Mouse (Mus musculus): Measurements from ENCODE around the gene Myl4. TPM values are rescaled to one million over a fixed set of nuclear protein-coding genes. Genes with fewer than 3 reads are reported as not detected.

The Myl4 gene
- polyA plus RNA-seq, 1 experiment from 2014 or later = 8.5 TPM

DNA sequence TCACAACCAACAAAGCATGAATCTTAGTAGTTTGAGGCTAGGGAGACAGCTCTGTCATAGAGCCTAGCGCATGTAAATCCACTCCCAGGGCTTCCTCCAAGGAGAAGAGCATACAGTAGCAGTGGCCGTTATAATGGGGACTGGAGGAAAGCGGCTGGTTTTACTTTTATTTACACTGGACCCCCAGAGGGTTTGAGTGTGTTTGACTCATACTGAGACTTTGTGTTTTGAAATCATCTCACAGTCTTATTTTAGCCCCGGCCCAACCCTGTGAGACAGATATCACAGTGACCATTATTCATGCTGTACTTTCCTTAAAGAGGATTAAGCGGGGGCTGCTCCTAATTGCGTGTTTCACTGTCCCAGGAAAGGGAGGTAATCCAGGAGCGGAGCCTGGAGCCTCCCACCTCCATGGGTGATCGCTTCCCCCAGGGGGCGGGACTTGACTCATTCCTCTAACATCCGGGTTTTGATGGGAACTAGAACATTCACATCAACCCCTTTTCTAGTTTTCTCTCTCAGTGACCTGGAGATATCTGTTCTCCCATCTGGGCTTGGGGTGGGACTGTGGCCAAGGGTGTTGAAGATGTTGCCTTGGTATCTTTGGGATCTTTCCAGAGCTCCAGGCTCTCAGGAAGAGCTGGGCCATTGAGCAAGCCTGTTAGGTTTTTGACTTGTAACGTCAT lies 77.3 kb downstream of the Myl4 start:
- no peak for ATAC-seq (ENCODE audit: low read depth)
- H3K4me3 ChIP-seq = no peak overlapping the region

GRCm38 (mm10) chr11:104628566-104628965 lies 78.1 kb downstream of the Myl4 start:
- no peaks in the 10 kb centered on the region for H3K9me3 ChIP-seq
- no peaks in the 10 kb centered on the region for H3K36me3 ChIP-seq
- no peak overlapping the region for H3K9ac ChIP-seq
- no peak for ATAC-seq (ENCODE audit: low read depth)
- H3K4me2 ChIP-seq = no peak overlapping the region
- H3K27me3 ChIP-seq = no peaks in the 10 kb centered on the region
- WGBS = 87% methylated on average over 5 of the region's 5 CpGs
- no peak overlapping the region for H3K4me3 ChIP-seq
- H3K4me1 ChIP-seq (replicated peaks) = peaks cover 15% of the 10 kb centered on the region; the same call in 1 of the 2 replicates
- no peak overlapping the region for H3K27ac ChIP-seq (replicated peaks)

More for the DNA sequence above, 77.3 kb downstream of the Myl4 start:
- Histone ChIP-seq H3K27ac (replicated peaks) (no peak overlapping the region), H3K27me3 (no peaks in the 10 kb centered on the region), H3K4me1 (replicated peaks) (peaks cover 15% of the 10 kb centered on the region; the same call in 1 of the 2 replicates), H3K9me3 (no peaks in the 10 kb centered on the region), H3K9ac (no peak overlapping the region), H3K36me3 (no peaks in the 10 kb centered on the region), H3K4me2 (no peak overlapping the region)
- WGBS = 68% methylated on average over 11 of the region's 11 CpGs

DNA sequence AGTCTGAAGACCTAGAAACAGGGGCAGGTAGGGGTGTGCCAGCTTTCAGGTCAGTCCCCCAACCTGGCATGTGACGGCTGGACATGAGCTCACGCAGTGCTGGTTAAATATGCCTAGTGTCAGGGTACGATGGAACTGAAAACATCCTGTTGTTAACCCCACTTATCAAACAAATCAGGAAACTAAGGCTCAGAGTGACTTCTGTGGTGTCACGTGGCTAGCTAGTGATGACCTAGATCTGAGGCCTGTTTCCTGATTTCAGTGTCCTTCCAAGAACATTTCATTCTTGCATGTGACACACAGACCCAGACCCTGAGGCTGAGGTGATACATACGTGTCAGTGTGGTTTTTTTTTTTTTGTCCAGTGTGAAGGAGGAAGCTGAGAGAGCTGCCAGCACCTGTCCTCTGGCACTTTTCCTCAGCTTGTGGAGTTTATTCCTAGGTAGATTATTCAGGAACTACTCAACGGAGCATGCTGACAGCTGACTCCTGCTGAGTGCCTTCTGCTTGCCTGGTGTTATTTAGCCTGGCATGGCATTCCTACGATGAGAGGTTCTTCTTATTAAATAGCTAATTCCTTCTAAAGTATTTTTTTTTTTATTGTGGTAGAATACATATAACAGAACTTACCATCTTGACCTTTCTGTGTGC lies 79.8 kb downstream of the Myl4 start:
- Histone ChIP-seq H3K27ac (replicated peaks) (no peak overlapping the region), H3K4me3 (no peak overlapping the region), H3K27me3 (no peaks in the 10 kb centered on the region), H3K9ac (no peak overlapping the region), H3K9me3 (no peaks in the 10 kb centered on the region), H3K4me2 (no peak overlapping the region), H3K36me3 (no peaks in the 10 kb centered on the region), H3K4me1 (replicated peaks) (peaks cover 6% of the 10 kb centered on the region; the same call in 1 of the 2 replicates)
- no peak for ATAC-seq (ENCODE audit: low read depth)
- 78% methylated on average over 7 of the region's 7 CpGs for WGBS

DNA sequence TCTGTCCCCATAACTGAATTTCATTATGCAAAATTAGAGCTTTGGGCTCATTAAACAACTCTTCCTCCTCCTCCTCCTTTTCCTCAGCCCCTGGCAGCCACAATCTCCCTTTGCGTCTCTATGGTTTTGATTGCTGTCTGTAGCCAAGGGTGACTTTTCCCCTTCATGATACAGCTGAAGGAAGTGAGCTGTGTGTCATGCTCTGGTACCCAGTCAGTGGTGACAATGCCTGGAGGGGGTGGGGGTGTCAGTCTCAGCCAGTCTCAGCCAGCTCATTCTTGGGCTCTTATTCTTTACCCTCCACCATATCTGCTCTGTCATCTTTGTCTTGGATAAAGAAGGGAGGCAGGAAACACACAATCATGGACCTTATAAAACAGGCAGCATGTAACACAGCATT lies 80.8 kb downstream of the Myl4 start:
- ATAC-seq (ENCODE audit: low read depth) = no peak
- Histone ChIP-seq H3K9me3 (no peaks in the 10 kb centered on the region), H3K4me3 (no peak overlapping the region), H3K27ac (replicated peaks) (no peak overlapping the region), H3K9ac (no peak overlapping the region), H3K36me3 (no peaks in the 10 kb centered on the region), H3K4me2 (no peak overlapping the region), H3K4me1 (replicated peaks) (no peaks in the 10 kb centered on the region), H3K27me3 (no peaks in the 10 kb centered on the region)
- WGBS = 71% methylated on average over 1 of the region's 1 CpGs

DNA sequence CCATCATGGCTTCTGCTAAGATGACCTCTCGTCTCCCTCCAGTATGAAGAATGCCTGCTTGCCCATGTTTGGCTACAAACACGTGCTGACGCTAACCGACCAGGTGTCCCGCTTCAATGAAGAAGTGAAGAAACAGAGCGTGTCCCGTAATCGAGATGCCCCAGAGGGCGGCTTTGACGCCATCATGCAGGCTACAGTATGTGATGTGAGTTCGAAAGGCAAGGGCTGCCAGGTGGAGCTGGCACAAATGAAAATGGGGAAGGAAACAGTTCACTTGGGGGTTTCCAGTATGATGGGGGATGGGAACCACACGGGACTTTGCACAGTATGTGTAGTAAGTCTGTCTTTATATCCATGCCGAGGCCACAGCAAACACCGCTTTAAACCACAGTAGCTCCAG lies 86.5 kb downstream of the Myl4 start:
- Histone ChIP-seq H3K4me3 (no peak overlapping the region), H3K4me2 (no peak overlapping the region), H3K27ac (replicated peaks) (no peak overlapping the region), H3K4me1 (replicated peaks) (no peaks in the 10 kb centered on the region; the same call in 1 of the 2 replicates), H3K27me3 (no peaks in the 10 kb centered on the region), H3K9ac (no peak overlapping the region), H3K9me3 (no peaks in the 10 kb centered on the region), H3K36me3 (no peaks in the 10 kb centered on the region)
- WGBS = 93% methylated on average over 14 of the region's 14 CpGs
- no peak for ATAC-seq (ENCODE audit: low read depth)

DNA sequence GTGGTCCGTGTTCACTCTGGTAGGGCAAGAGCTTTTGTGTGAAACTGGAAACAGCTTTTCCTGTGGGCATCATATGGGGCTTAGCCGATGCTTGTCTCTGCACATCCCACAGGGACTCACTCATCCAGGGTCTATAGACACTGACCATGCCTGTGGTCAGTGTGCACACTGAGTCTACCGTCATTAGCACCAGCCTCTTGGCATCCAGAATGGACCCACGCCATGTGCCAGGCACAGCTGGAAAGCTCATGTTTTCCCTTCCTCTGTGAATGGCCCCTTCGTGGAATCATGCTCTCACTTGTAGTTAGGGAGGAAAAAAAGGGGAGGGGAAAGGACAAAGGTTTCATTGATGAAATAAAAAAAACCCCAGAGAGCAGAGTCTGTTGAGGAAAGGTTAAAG lies 87.5 kb downstream of the Myl4 start:
- no peak overlapping the region for H3K4me3 ChIP-seq
- no peaks in the 10 kb centered on the region; the same call in 1 of the 2 replicates for H3K4me1 ChIP-seq (replicated peaks)
- 49% methylated on average over 5 of the region's 5 CpGs for WGBS
- no peak overlapping the region for H3K9ac ChIP-seq
- H3K4me2 ChIP-seq = no peak overlapping the region
- H3K27ac ChIP-seq (replicated peaks) = no peak overlapping the region
- H3K36me3 ChIP-seq = no peaks in the 10 kb centered on the region
- H3K9me3 ChIP-seq = no peaks in the 10 kb centered on the region
- no peak for ATAC-seq (ENCODE audit: low read depth)
- no peaks in the 10 kb centered on the region for H3K27me3 ChIP-seq

GRCm38 (mm10) chr11:104638906-104639305 lies 88.4 kb downstream of the Myl4 start:
- no peaks in the 10 kb centered on the region for H3K36me3 ChIP-seq
- no peak overlapping the region for H3K4me3 ChIP-seq
- no peaks in the 10 kb centered on the region; the same call in 1 of the 2 replicates for H3K4me1 ChIP-seq (replicated peaks)
- H3K27ac ChIP-seq (replicated peaks) = no peak overlapping the region
- no peaks in the 10 kb centered on the region for H3K27me3 ChIP-seq
- H3K4me2 ChIP-seq = no peak overlapping the region
- H3K9me3 ChIP-seq = no peaks in the 10 kb centered on the region
- no peak overlapping the region for H3K9ac ChIP-seq
- WGBS = 86% methylated on average over 2 of the region's 2 CpGs
- ATAC-seq (ENCODE audit: low read depth) = no peak

GRCm38 (mm10) chr11:104639634-104640033 lies 89.2 kb downstream of the Myl4 start:
- Histone ChIP-seq H3K27ac (replicated peaks) (no peak overlapping the region), H3K36me3 (no peaks in the 10 kb centered on the region), H3K9ac (no peak overlapping the region), H3K4me2 (no peak overlapping the region), H3K4me3 (no peak overlapping the region), H3K4me1 (replicated peaks) (no peaks in the 10 kb centered on the region; the same call in 1 of the 2 replicates), H3K9me3 (no peaks in the 10 kb centered on the region), H3K27me3 (no peaks in the 10 kb centered on the region)
- WGBS = 84% methylated on average over 9 of the region's 9 CpGs
- ATAC-seq (ENCODE audit: low read depth) = no peak

GRCm38 (mm10) chr11:104640894-104641293 lies 90.4 kb downstream of the Myl4 start:
- H3K4me2 ChIP-seq = no peak overlapping the region
- H3K36me3 ChIP-seq = no peaks in the 10 kb centered on the region
- WGBS = 74% methylated on average over 10 of the region's 10 CpGs
- H3K27ac ChIP-seq (replicated peaks) = no peak overlapping the region
- ATAC-seq (ENCODE audit: low read depth) = no peak
- no peak overlapping the region for H3K4me3 ChIP-seq
- no peaks in the 10 kb centered on the region; the same call in 1 of the 2 replicates for H3K4me1 ChIP-seq (replicated peaks)
- H3K27me3 ChIP-seq = no peaks in the 10 kb centered on the region
- H3K9me3 ChIP-seq = no peaks in the 10 kb centered on the region
- H3K9ac ChIP-seq = no peak overlapping the region

- Histone ChIP-seq H3K36me3 (no peaks in the 10 kb centered on the region), H3K4me2 (no peak overlapping the region), H3K4me1 (replicated peaks) (no peaks in the 10 kb centered on the region), H3K9me3 (no peaks in the 10 kb centered on the region), H3K9ac (no peak overlapping the region), H3K27me3 (no peaks in the 10 kb centered on the region), H3K27ac (replicated peaks) (no peak overlapping the region), H3K4me3 (no peak overlapping the region)
- ATAC-seq (ENCODE audit: low read depth) = no peak
- 74% methylated on average over 4 of the region's 4 CpGs for WGBS
Observed at GRCm38 (mm10) chr11:104643236-104643635, 92.8 kb downstream of the Myl4 start.

Data from neural tube, embryonic 13.5 days (tissue).